Mouse (Mus musculus) cerebellum, postnatal 14 days (tissue): ENCODE measurements around the gene Cfap70.

Experiments
- DNase-seq, 2 experiments: peaks; one replicate each; pipeline ENCODE4 v3.0.0; 2021; ENCODE audit warnings: mixed read lengths in 2 of 2

The Cfap70 gene

DNA sequence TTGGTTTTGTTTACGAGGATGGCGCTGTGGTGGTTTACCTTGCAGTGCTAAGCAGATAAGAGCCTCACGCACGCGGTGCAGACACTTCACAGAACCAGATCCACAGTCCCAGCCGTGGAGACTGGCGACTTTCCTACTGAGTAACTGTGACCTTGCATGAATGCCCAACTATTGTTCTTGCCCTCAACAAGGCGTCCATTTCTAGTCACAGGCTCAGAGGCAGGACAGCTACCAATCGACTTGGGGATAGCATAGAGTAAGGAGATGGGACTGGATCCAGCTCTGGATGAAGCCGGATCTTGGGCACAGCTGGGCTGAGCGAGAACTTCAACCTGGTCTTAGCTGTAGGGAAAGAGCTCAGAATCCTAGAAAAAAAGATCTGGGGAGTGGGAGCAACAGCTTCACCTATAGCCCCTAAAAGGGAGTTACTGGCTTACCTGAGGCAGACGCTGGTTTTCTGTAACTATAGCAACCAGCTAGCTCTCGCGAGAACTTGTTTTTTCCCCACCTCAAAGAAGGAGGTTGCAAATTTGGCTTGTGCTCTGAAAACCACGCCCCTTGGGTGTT is at the start of gene Cfap70:
Gene Cfap70 (minus strand): TSS at position 462 of the 567 bp plus-strand sequence.
- DNase-seq = peak; percentile 67 to 71

DNA sequence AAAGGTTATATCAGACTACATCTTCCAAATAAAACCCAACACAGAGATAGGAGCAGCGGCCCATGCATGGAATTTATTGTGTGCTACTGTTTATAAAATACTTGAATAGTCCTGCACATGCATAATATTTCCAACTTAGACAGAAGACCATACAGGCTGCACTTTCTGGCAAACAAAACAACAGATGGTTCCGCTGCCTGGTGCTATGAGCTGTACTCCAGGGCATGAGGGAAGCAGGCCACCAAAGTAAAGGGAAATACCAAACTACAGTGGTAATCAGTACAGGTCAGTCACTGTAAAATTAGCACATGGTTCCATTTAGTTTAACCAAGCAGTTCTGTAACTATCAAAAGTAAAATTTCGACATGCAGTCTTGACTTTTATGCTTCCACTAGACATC is 48.0 kb upstream of the Cfap70 start:
- DNase-seq = peak in 1 of 2 experiments; percentile 26

DNA sequence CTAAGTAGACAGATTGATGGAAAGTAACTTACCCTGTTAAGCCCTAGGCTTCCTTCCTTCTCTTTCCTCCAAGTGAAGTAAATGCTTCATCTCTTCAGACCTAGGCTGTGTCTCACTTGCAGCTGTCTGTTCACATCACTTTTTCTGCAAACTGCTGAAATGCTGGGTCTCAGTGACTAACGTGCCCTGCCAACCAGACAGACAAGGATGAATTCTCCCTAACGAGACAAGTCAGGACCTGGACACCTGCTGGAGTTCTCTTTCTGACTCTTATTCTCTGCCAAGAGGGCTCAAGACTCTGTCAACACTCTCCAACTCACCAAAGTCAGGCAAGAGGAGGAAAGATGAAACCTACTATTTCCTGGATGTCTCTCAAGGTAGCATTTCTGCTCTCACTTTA is 44.6 kb upstream of the Cfap70 start, which contains the start of gene Mss51:
Gene Mss51 (minus strand): TSS at position 299 of the 400 bp plus-strand sequence.
- DNase-seq = no peak

DNA sequence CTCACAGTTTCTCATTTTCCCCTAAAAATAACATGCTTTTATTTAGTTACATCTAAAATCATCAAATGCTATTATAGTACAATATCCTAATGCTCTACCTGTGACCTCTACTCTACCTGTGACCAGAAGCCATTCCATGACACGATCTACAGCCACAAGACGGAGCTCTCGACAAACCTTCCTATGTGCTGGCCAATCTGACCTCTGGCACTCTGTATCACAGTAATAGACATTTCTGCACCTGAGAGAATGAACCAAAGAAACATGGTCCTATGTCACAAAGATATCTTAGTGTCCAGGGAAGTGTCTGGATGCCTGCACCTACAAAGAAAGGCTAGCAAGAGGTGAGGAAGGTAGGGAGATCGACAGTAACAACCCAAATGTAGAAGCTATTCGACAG is 34.0 kb upstream of the Cfap70 start:
- DNase-seq = no peak

DNA sequence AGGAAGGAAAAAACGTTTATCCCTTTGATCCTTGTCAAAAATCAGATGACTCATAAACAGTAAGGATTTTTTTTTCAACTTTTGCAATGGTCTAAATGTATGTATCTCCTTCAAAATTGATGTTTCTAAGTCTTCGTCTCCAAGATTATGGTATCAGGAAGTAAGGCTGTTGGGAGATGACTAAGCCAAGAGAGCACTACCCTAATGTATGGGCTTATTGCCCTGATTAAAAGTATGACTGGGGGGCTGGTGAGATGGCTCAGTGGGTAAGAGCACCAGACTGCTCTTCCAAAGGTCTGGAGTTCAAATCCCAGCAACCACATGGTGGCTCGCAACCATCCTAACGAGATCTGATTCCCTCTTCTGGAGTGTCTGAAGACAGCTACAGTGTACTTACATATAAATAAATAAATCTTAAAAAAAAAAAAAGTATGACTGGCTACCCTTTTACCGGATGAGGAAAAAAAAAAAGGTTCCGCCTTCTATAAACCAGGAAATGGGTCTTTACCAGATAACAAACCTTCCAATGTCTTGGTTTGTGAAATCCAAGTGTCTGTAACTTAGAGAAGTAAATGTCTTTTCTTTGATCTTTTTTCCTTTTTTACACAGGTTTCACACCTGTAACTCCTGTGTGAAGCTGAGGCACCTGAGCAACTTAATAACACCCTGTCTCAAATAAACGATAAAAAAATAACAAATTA is 30.2 kb upstream of the Cfap70 start:
- DNase-seq = no peak

DNA sequence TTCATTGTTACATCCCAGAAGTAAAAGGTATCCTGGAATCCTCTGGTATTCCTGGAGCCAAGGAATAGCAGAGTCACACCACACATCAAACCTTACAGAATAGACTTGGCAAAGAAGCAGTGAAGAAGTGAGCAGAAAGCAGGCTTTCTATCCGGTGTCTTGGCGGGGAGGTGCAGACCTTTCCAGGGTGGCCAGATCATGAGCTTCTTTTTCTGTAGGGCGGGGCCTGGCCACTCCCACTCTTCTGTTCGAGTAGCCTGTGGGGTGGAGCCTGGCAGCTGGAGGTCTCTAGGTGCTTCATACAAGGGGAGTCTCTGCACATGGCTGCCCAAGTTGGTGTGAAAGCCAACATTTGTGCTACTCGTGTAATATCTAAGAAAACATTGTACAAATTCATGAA is 29.2 kb upstream of the Cfap70 start:
- peak in 1 of 2 experiments; percentile 16 for DNase-seq

DNA sequence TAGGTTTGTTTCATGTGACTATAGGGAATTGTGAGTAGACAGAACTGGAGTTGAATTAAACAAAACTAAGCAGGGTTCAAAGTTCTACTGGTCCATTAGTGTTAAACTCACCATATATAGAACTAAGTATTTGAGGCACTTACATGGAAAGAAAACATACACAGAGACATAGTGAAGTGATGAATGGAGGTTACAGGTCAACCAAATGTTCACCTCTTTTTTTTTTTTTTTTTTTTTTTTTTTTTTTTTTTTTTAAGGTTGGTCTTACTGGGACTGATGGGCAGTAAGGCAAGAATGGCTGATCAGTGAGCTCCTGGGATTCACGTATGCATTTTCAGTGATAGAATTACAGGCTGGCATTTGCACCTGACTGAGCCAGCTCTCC is 28.2 kb upstream of the Cfap70 start:
- no peak for DNase-seq

DNA sequence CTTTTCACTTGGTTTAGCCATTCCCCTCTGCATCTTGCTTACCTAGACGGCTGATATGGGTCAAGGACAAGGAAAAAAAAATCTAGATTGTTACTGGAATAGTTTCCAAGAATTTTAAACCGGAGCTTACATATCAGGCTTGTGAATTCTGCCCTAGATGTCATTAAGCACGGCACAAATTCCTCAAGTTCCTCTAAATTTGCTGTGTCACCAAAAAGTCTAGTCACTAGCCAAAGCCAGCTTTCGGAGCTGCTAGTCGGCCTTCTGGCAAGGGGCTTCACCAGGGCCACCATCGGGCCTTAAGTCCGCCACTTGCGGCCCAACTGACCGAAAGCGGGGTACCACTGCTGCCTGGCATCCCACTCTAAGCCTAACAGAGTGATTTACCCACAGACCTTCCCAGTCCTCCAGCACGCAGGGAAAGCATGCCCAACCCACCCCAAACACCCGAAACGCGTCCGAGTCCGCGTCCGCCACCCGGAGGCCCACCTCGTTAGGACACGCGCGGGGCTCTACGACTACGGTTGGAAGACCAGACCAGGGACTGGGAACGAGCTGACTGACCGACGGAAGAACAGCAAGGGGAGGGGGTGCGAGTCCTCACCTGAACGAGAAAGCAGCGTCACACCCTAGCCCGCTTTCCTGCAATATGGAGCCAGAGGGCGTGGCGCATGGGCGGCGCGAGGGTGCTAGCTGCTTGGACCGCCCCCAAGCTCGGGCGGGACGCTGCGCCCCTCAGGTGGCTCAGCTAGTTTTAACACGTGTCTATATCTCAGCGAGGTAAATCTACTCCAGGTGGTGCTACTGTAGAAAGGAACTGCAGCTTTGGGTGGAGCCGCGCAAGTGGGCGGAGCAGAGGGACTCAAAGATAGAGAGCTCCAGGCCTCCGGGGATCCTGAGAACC is 27.5 kb upstream of the Cfap70 start, which contains the start of gene Anxa7:
Gene Anxa7 (minus strand): TSS at position 843 of the 904 bp plus-strand sequence.
- DNase-seq = peak; percentile 70 to 74

DNA sequence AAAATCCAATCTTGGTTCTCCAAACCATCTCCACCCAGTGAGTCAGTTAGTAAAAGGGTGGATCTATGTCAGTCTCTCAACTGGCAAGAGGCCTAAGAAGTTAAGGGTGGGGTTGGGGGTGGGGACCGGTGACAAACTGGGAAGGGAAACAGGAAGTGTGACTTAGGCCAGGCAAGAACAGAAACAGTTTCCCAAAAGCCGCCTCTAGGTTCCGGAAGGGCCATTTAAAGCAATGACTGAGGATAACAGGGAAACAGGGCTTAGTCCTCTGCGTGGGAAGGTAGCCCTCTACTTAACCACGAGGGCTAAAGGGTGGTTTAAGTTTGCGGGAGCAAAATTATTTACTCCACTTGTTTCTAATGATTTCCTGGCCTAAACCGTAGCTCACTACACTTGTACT is 26.8 kb upstream of the Cfap70 start:
- no peak for DNase-seq

DNA sequence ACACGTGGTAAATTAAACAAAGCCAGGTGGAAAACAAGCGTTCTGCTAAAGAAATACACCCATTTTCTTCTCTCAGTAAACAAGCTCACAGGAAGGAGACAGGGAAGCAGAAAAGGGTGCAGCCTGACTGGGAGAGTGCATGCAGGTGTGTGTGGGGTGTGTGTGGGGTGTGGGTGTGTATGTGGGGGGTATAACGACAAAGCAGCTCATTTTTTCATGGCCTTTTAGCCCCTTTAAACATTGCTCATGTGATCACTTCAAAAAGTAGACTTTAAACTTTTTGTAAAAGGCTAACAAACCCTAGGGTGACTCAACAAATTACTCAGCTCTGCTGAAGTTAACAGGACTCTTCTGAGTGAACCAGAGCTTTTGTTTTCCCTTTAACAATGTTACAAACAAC is 26.4 kb upstream of the Cfap70 start:
- no peak for DNase-seq

DNA sequence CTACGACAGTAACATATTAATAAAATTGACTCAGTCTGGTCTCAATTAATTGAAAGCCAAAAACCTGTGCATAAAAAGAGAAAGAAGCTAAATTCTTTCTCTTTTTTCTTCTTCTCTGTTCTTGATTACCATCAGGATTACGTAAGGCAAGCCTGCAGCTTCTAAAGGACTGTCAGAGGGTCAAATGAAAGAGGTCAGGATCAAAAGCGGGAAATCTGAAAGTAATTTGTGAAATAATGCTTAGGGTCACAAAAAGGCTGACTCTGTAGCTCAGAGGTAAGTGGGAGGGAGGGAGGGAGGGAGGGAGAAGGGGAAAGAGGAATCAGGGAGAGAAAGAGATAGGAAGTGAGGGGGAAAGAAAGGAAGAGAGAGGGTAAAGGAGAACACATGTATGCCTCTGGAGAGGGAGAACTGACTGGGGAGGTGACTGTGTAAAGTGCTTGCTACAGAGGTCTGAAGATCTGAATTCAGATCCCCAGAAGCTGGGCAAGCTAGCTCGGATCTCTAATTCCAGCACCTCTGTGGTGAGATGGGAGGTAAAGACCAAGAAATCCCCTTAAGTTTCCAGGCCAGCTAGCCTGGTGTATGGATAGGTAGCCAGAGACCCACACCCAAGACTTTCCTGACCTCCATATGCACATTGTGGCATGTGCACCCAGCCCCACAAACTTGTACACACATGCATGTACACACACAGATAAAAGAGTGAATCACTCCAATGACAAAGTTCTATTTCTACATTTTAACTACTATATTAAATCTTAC is 25.4 kb upstream of the Cfap70 start:
- DNase-seq = no peak

DNA sequence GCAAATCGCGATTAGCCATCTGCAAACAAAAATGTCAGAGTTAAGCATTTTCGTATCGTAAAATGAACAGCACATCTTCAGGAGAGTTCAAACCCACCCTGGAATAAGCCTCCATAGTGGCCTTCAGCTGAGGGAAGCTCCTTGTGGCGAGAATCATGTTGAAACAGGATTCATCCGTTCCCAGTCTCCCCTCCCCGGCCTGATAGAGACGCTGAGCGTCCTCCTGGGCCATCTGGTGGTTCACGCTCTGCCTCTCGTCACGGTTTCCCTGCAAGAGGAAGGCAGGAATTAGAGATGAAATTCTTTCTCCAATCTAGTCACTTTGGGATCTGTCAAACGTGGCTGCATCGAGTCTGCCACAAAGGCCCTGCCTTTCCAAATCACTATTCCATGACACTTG is 8.2 kb upstream of the Cfap70 start:
- peak in 1 of 2 experiments; percentile 18 for DNase-seq

DNA sequence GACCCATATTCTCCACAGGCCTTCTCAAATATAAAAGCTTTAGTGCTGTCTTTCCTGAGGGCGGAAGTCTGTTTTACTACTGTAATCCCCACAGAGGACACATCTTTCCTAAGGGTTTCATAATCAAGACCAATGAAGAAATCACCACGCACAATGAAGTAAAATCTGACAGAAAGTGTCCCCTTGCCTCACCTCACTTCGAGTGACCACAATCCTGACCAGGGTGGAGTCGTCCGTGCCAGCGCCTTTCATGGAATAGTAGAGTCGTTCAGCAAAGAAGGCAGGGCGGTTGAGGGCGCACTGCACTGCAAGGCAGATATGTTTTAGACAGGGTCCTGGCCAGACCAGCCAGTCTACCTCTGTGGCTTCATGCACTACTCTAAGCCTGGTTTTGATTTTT is 6.4 kb upstream of the Cfap70 start:
- no peak for DNase-seq

DNA sequence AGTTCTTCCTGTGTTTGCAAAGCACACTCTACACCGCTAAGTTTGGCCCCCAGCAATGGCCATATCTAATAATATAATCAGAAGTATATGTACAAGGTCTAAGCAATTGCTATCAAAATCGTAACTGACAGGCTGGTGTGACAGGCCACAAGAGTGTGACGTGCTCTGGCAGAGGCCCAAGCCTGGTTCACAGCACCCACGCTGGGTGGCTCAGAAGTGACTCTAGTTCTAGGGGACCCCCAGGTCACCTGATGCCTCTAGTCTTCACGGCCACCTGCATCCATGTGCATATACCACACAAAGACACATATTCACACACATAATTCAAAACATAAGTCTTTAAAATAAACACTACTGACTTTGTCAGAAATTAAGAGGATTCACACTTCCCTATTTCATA is 903 bp upstream of the Cfap70 start:
- DNase-seq = no peak

DNA sequence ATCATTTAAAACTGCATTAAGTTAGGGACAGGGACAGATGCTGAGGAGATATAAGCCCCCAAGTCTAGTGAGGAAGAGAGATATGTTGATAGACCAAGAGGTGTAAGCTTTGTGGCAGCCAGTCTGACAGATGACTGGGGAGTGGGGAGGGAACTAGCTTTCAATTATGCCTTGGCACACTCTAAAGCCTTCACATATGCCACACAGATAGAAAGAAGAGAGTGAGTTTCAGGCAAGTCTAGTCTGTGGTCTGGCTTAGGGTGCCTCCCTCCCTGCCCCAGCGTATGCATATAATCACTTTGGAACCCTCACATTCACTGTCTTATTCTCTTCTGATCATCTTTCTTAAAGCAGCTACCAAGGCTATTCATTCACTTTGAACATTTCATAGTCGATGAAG is 724 bp downstream of the Cfap70 start:
- DNase-seq = peak in 1 of 2 experiments; percentile 8

DNA sequence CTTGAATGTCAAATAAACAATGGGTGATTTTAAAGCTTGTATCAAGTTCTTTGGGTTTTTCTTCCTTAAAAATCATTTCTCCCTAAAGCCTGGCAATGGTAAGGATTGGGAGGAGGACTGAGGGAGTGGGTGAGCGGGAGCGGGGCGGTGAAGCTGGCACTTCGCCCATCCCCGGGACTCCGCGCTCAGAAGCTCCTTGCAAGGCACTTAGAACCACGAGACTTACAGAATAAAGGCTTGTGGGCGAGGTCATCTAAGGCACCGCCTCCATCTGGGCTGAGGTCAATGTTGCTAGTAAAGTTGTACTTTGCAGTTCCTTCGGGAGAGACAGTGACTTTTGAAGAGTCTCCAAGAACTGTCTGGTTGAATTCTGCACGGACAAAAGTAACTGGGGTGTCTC is 4.8 kb downstream of the Cfap70 start:
- DNase-seq = peak in 1 of 2 experiments; percentile 13

DNA sequence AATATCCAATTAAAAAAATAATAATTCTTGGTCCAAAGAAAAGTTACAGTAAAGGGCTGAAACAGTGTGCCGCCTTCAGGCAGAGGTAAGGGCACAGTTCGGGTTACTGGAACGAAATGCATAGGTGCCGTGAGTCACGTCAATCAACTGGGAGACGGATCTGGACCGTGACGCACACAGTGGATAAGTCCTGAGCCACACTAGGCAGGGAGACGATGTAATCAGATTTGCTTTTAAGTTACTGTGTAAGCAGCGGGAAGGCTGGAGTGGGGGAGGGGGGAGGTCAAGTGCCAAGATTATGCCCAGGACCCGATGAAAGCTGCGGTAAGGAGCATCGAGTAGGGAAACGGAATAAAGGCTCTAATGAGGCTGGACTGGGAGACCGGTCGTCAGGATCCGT is 9.8 kb downstream of the Cfap70 start:
- no peak for DNase-seq

DNA sequence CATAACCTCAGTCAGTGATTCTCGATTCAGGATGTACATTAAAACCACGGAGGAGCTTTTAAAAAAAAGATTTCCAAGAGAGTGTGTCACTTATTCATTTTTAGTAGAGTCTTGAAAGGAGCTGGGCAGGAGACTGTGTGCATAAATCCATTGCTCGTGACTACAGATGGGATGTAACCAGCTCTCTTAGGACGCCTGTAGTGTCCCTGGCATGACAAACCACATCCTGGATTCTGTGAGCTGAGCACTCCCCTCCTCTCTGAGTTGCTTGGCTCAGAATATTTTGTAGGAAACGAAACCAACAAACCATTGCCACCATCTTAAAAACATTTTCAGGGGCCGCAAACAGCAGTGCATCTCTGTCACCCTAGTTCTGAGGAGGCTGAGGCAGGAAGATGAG is 15.1 kb downstream of the Cfap70 start:
- DNase-seq = peak; percentile 45 to 57

DNA sequence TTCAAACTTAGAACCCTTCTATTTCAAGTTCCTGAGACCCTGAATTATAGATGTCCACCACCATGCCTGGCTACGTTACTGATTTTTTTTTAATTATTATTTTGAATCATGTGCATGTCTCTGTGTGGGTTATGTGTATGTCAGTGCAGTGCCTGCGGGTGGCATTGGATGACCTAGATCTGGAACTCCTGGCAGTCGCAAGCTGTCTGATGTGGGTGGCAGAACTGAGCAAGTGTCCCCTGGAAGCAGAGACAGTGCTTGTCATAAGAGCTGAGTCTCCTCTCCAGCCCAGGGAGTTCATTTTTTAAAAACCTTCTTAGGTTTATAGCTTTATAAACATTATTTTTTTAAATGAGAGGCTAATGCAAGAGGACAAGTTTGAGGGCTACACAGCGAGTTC is 19.6 kb downstream of the Cfap70 start:
- DNase-seq = peak in 1 of 2 experiments; percentile 16

DNA sequence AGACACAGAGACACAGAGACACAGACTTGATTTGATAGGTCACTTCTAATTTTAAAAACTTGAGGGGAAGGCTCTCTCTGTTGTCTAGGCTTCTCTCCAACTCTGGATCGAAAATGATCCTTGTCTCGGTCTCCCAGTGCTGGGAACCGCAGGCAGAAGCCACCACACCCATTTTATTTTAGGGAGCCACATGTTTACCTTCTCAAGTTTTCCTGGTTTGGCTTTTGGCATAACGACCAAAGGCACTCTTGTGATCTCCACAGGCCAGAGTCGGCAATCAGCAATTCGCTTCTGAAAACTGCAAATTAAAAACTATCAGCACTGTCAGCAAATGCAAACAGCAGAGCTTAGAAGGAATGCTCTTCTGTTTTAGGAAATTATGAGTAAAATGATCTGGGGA is 20.3 kb downstream of the Cfap70 start:
- no peak for DNase-seq

DNA sequence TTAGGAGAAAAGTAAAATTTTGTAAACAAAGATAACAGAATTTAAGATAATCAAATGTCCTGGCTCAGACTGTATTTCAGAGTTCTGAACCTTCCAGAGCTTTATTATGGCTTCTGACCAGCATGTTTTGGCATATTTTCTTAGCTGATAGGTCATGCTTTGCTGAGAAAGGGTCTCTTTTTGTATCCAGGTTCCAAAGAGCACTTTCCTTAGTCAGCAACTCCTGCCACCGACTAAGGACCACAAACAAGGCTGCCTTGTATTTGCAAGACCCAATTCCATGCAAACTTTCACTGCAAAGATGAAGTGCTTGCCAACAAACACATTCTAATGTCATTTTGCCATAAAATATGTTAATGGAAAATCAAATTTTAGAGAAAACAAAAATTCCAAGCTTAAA is 22.2 kb downstream of the Cfap70 start:
- DNase-seq = no peak

DNA sequence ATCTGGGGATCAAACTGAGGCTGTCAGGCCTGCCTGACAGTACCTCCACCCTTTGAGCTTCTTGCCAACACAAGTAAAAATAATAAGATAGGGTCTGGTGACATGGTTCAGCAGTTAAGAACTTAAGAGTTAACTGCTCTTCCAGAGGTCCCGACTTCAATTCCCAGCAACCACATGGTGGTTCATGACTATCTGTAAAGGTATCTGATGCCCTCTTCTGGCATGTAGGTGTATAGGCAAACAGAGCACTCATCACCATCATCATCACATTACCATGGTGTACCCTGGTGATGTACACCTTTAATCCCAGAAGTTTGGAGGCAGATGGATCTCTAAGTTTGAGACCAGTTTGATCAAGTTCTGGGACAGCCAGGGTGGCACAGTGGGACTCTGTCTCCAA is 23.4 kb downstream of the Cfap70 start:
- DNase-seq = no peak

DNA sequence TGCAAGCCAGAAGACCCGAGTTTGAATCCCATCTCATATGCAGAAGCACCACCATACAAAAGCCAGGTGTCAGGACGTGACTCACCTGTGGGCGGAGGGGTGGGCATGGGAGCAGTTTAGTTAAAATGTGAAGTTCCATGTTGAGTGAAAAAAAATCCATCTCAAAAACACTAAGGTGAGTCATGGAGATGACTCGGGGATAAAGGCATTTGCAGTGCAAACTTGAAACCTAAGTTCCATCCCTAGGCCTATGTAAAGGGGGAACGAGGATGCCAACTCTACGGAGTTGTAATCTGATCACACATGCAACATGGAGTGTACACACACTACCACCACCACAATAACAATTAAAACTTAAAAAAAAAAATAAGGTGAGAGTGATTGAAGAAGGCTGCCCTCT is 29.0 kb downstream of the Cfap70 start:
- no peak for DNase-seq
